Mouse (Mus musculus) left cerebral cortex, postnatal 4 days (tissue): ENCODE results near the gene Itgb6. TPM values are rescaled to one million over a fixed set of nuclear protein-coding genes. Genes with fewer than 3 reads are reported as not detected.

ENCODE experiments used
- DNase-seq: peaks from one replicate; pipeline ENCODE4 v3.0.0-alpha.2; 2022
- intact Hi-C: fragments of 180-260 bp; cut with DNase I; formaldehyde crosslinking; loops from one replicate; pipeline ENCODE4 v1.15.1; 2025
- total RNA-seq, 2 experiments: library from RNA; stranded (reverse); gene quantifications; 2 replicates each; pipeline ENCODE4 v1.2.3; 2021

Gene Itgb6
- total RNA-seq, 2 experiments from 2014 or later: not detected

GRCm38 (mm10) chr2:60713857-60714256 lies 8.6 kb downstream of the Itgb6 start:
- DNase-seq: peak; percentile 21
- intact Hi-C loops: no loop called here

- intact Hi-C loops: no loop called here
- no peak for DNase-seq
Observed at GRCm38 (mm10) chr2:60712891-60713290, 9.6 kb downstream of the Itgb6 start.

DNA sequence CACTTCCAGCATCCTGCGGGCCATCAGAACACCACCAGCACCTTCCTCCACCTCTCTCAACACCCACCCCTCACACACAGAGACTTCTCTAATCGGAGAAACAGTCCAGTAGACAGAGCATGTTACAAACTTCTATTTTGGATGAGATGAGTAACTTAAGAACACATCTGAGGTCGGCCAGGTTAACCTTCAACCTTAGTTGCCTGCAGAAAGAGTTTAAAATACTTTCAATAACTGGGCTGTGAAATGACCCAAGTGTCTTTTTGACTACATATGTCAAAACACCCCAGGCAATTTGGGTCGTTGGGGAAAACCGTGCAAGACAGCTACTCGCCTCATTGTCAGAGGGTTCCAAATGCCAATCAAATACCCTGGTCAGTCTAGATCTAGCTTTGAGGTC lies 10.0 kb downstream of the Itgb6 start:
- intact Hi-C loops: no loop called here
- no peak for DNase-seq

DNA sequence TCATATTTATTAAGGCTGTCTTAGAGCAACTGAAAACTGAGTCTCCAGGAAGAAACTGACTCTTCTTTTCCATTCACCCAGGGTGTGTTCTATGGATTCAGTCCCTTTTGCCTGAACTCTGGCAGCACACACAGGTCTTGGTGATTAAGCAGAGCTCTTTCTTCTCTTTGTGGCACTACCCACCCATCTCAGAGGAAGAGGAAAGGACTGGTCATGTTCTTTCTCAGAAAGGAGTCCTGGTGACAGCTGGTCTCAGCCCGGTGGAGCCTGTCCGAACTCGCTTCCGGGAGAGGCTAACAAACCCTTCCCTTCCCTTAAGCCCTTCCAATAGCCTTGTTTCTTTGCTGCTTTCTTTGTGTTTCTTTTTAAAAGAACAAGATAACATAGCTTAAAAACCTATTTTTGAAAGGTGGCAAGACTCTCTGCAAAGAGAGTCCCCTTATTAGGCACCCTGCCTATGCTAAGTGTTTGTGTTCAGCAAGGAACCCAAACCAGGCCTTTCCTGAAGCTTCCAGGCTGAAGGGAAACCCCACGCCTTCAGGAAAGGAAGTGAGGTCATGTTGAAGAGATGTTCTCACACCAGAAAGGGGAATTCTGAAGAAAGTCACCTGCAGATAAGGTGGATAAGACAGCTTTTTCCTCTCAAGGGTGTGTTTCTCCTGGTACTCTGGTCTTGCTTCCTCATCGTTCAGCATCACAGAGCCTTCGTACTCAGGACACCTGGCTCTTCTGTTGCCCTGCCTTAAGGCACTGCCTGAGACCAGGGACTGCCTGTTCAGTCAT lies 11.2 kb downstream of the Itgb6 start:
- intact Hi-C loops: no loop called here
- no peak for DNase-seq

GRCm38 (mm10) chr2:60710317-60710716 lies 12.1 kb downstream of the Itgb6 start:
- DNase-seq: no peak
- intact Hi-C loops: no loop called here

DNA sequence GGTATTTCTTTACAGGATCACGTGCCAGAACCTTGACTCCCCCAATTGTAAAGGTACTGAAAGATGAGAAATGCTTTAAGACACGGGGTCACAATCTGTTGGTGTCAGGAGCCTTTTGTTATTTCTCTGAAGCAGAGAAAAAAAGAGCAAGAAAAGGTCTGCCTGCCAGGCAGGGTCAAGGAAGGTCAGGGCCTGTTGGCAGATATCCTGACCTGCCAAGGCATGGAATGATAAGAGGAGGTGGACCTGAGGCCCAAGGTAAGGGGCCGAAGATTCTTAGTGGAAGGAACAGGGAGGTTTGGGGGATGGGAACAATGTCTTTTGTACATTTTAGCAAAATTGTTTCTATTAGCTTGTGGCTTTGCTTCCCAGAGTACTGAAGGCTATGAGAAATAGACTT lies 13.8 kb downstream of the Itgb6 start:
- intact Hi-C loops: no loop called here
- no peak for DNase-seq

GRCm38 (mm10) chr2:60706866-60707265 lies 15.6 kb downstream of the Itgb6 start:
- intact Hi-C loops: no loop called here
- DNase-seq: no peak

DNA sequence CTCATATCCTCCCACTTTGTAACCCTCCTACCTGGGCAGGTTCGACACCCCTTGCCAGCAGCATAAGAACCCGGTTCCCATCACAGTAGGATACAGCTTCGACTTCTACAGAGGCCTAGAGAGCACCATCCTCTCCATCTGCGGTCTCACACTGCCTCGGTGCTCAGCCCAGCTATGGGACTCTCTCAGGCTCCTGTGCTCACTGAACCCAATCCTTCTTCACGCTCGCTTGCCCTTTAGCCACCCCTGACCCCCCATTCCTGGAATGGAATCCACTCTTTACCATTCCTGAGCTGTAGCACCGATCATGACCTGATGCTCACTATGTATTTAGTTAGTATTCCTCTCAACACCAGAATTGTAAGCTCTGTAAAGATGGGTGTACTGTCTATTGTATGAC lies 17.0 kb downstream of the Itgb6 start:
- intact Hi-C loops: no loop called here

DNA sequence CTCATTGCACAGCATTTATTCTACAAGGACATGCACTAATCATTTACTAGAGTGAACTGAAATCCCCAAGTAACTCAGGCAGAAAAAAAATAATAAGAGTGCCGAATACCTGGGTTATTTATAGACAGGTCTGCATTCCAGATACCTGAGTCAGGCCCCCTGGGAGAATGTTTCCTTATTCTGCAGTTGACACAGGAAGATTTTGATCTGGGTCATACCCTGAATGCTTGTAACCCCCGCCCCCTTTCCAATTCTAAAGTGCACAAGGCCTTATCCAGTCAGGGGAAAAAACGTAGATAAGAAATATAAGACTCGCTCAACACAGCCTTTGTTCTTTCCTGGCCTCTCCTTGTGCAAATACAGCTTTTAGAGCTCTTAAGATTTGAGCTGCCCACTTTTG lies 19.1 kb downstream of the Itgb6 start:
- intact Hi-C loops: no loop called here
- DNase-seq: no peak

More for the DNA sequence above, 17.0 kb downstream of the Itgb6 start:
- DNase-seq: no peak

- no peak for DNase-seq
- intact Hi-C loops: no loop called here
Observed at GRCm38 (mm10) chr2:60700956-60701355, 21.5 kb downstream of the Itgb6 start.

DNA sequence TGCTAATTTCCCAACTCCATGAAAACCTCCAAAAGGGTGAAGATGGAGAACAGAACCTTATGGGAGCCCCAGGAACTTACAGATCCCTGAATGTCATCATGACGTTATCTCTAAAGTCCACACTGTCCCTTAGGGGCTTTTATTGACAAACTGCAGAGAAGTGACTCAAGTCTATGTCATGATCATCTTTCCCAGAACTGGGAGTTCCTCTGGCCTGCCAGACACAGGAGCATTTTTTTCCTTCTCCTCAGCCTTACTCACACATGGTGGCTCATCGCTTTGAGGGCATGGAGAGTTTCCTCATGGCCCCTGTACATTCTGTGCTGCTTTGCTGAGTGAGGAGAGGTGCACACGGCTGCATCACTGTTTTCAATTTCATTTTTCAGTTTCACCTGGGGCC lies 22.4 kb downstream of the Itgb6 start:
- intact Hi-C loops: no loop called here

GRCm38 (mm10) chr2:60699591-60699990 lies 22.9 kb downstream of the Itgb6 start:
- no peak for DNase-seq
- intact Hi-C loops: no loop called here

More for the DNA sequence above, 22.4 kb downstream of the Itgb6 start:
- no peak for DNase-seq

DNA sequence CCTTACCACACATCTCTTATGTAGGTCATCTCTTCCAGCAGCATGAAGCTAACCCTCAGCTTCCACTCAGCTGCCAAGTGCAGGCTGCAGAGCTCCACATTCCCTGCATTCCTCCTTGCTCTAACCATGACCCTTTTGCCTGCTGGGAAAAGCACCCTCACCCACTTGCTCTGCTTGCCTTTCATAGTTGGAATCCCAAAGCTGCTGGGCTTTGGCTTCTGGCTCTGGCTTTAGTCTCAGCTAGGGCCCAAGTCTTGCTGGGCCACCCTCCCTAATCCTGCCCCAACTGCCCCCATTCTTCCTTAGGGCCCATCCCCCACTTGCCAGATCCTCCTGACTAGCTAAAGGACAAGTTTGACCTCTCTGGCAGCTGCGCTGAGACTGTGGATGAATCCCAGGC lies 24.3 kb downstream of the Itgb6 start:
- intact Hi-C loops: no loop called here

DNA sequence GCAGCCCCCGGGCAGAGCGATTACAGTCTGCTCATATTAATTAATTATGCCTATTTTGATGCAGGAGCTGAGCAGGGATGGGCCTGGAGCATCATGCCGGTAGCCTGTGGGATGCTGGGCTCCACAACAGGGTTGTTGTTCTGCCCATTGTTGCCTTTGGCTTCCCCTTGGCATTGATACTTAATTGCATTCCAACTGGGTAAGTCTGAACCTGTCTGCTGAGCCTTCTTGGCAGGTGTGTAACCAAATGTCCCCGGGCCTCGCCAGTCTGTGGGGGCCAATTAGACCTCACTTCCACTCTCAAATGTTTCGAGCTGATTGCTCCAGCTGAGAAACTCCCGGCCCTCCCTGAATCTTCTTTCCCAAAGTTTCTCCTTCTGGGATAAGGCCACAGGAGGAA lies 24.9 kb downstream of the Itgb6 start:
- no peak for DNase-seq
- intact Hi-C loops: no loop called here

More for the DNA sequence above, 24.3 kb downstream of the Itgb6 start:
- DNase-seq: no peak

DNA sequence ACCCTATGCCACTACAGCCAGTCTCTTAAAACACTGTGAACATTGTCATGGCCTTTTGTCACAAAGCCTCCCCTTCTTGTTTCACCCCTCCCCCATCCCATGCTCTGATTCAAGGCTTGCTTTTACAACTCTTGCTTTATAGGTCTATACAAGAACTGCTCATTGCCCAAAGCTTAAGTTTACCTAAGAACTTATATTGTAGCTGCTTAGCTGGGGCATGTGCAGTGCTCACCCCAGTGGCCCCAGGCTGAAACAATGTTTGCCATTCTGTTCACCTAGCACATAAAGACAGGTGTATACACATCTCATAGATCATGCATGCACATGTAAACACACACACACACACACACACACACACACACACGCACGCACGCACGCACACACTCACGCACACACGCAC lies 25.9 kb downstream of the Itgb6 start:
- no peak for DNase-seq
- intact Hi-C loops: no loop called here

DNA sequence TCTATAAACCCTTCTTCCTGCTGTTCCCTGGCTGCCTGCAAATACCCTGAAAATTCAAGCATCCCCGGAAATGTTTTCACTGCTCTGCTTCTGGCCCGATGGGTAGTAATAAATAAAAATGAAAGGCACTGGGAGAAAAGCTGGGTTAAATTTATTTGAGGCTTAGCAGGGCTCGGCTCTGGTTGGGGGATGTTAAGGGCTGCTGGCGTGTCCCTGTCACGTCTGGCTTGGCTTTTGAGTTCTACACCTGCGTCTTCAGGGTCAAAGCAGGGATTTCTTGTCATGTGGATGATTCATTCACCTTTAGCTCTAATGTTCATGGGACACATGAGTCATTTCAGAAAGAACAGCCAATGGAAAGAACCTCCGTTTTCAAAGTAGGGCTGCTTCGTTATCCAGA lies 26.7 kb downstream of the Itgb6 start:
- DNase-seq: no peak
- intact Hi-C loops: no loop called here

DNA sequence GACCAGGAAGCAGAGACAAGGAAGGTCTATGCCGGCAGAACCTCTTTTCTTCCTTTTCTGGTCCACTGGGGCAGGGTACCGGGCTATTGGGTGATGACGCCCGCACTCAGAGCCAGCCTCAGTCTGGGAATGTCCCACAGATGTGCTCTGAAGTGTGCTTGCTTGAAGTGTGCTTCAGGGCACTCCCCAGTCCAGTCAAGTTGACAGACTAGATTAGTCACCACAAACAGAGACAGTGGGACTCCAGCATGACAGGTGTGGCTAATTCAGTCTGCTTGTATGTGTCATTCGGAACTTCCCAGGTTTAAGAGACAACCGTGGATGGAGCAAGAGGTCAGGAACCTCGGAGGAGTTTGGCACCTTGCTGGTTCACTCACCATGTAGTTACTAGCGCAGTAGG lies 27.9 kb downstream of the Itgb6 start:
- no peak for DNase-seq
- intact Hi-C loops: no loop called here

DNA sequence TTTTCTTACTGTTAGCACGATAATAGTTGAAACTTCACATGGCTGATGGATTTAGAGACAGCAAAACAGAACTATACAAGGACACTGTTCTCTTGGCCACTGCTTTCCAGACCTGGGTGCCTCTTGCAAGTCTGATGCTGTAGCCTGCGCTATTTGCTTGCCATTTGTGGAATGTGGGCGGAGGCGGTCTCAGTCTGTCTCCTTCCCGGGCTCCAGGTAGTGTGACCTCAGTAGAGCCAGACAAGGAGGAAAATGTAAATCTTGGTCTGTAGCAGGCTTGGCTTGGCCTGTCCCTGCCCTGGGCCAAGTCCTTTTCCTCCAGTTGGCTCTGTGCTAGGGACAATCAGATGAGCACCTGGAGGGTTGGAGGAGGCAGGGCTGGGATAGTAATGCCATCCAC lies 30.2 kb downstream of the Itgb6 start:
- no peak for DNase-seq
- intact Hi-C loops: no loop called here

- DNase-seq: no peak
- intact Hi-C loops: no loop called here
Observed at GRCm38 (mm10) chr2:60690212-60690611, 32.2 kb downstream of the Itgb6 start.

GRCm38 (mm10) chr2:60688944-60689615 lies 33.4 kb downstream of the Itgb6 start:
- intact Hi-C loops: no loop called here
- peak; percentile 30 for DNase-seq

- no peak for DNase-seq
- intact Hi-C loops: no loop called here
Observed at GRCm38 (mm10) chr2:60688150-60688549, 34.3 kb downstream of the Itgb6 start.

- intact Hi-C loops: no loop called here
Observed at GRCm38 (mm10) chr2:60685973-60686372, 36.5 kb downstream of the Itgb6 start.

More at GRCm38 (mm10) chr2:60685973-60686372, 36.5 kb downstream of the Itgb6 start:
- no peak for DNase-seq
